Mouse (Mus musculus): ENCODE data around the gene 1700019N19Rik. TPM values are rescaled to one million over a fixed set of nuclear protein-coding genes. Genes with fewer than 3 reads are reported as not detected.

Gene 1700019N19Rik
- total RNA-seq, 2 experiments from 2014 or later: not detected

- intact Hi-C loops (cut with DNase I): no loop called here
- no peak for DNase-seq (ENCODE audit: extremely low spot score in 1 of 2, low spot score in 2 of 2)
- no peak for TF ChIP-seq CTCF (IDR thresholded peaks at IDR 0.05)
- H3K27ac ChIP-seq: no peak overlapping the region
- no peak overlapping the region for H3K4me3 ChIP-seq
Observed at GRCm38 (mm10) chr19:58750822-58751221, 43.4 kb downstream of the 1700019N19Rik start.

- intact Hi-C loops (cut with DNase I): no loop called here
- no peak for DNase-seq (ENCODE audit: extremely low spot score in 1 of 2, low spot score in 2 of 2)
- H3K27ac ChIP-seq: no peak overlapping the region
- H3K4me3 ChIP-seq: no peak overlapping the region
- no peak for TF ChIP-seq CTCF (IDR thresholded peaks at IDR 0.05)
Observed at GRCm38 (mm10) chr19:58747498-58748000, 46.7 kb downstream of the 1700019N19Rik start.

DNA sequence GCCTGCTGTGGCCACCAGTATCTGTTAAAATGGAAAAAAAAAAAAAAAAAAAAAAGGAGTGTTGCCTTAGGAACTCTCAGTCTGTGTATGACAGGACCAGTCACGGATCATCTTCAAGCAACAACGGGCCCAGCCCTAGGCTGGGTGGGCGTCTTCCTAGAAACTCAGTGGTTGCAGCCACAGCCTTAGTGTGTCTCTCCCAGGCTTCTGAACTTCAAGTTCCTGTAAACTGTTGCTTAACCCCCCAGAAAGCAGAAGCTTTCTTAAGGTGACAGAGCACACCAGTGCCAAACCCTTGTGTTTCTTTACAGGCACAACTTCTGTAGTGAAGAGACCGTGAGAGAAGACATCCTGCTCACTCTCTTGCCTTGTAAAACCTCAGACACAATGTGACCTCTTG is 50.5 kb downstream of the 1700019N19Rik start:
- Histone ChIP-seq H3K4me3 (no peak overlapping the region), H3K27ac (no peak overlapping the region)
- intact Hi-C loops (cut with DNase I): no loop called here
- no peak for DNase-seq (ENCODE audit: extremely low spot score in 1 of 2, low spot score in 2 of 2)
- TF ChIP-seq CTCF (IDR thresholded peaks at IDR 0.05): no peak

GRCm38 (mm10) chr19:58742711-58743110 is 51.5 kb downstream of the 1700019N19Rik start:
- no peak for DNase-seq (ENCODE audit: extremely low spot score in 1 of 2, low spot score in 2 of 2)
- no peak for TF ChIP-seq CTCF (IDR thresholded peaks at IDR 0.05)
- intact Hi-C loops (cut with DNase I): no loop called here

GRCm38 (mm10) chr19:58741036-58741435 is 53.2 kb downstream of the 1700019N19Rik start:
- TF ChIP-seq CTCF (IDR thresholded peaks at IDR 0.05): no peak
- no peak for DNase-seq (ENCODE audit: extremely low spot score in 1 of 2, low spot score in 2 of 2)
- Histone ChIP-seq H3K4me3 (no peak overlapping the region), H3K27ac (no peak overlapping the region)
- intact Hi-C loops (cut with DNase I): no loop called here

More at GRCm38 (mm10) chr19:58742711-58743110, 51.5 kb downstream of the 1700019N19Rik start:
- H3K27ac ChIP-seq: no peak overlapping the region
- no peak overlapping the region for H3K4me3 ChIP-seq

DNA sequence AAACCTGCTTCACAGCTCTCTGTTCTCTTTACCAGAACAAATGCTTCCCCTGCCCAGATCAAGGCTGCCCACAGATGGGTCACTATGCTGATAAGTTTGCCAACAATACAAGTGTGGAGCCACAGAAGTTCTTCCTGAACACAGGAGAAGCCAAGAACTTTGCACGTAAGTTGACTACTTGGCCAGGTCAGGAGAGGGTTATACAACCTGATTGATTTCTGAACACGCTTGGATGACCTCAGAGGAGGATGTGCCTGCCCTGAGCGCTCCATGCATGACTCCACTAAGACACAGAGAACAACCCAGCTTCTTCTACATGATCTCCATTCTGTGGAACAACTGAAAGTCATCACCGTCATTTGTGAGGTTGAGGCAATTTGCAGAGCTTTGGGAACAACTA is 56.1 kb downstream of the 1700019N19Rik start:
- no peak overlapping the region for H3K27ac ChIP-seq
- H3K4me3 ChIP-seq: no peak overlapping the region
- DNase-seq (ENCODE audit: extremely low spot score in 1 of 2, low spot score in 2 of 2): no peak
- TF ChIP-seq CTCF (IDR thresholded peaks at IDR 0.05): no peak
- intact Hi-C loops (cut with DNase I): no loop called here

Other genes starting within 250 kb of the 1700019N19Rik start
- 1 to 10 TPM; 3.0 to 3.2 TPM for gene Pnlip, start 142.0 kb downstream of the 1700019N19Rik start, total RNA-seq (2021)
- gene Pnliprp1, start 65.6 kb downstream of the 1700019N19Rik start, total RNA-seq (2021): not detected
- gene Pnliprp2, start 34.7 kb downstream of the 1700019N19Rik start, total RNA-seq (2021): not detected
- gene Eno4, start 149.0 kb upstream of the 1700019N19Rik start, total RNA-seq (2021): 1 to 10 TPM; 2.0 to 2.9 TPM
- gene Hspa12a, start 149.2 kb upstream of the 1700019N19Rik start, total RNA-seq (2021): 100 to 1,000 TPM; 208 to 220 TPM

Data from left cerebral cortex, adult 2 months (tissue).